Mouse (Mus musculus) cortical plate, adult 2 months (tissue): ENCODE measurements around the gene Ak5. TPM values are rescaled to one million over a fixed set of nuclear protein-coding genes. Genes with fewer than 3 reads are reported as not detected.
"Not testable (repeated sequence)": the region's sequence is repeated elsewhere in the genome, so short reads cannot be mapped to it uniquely, and the experiment has no call there.

Experiments
- H3K27ac ChIP-seq: fragments of 200-500 bp; 2 replicates; pipeline ENCODE4 v1.5.1; 2012; ENCODE audit warnings: low read length, control low read depth, inconsistent platforms; ENCODE audit not compliant: insufficient read depth
- H3K4me1 ChIP-seq: fragments of 200-500 bp; 2 replicates; pipeline ENCODE4 v1.6.1; 2011; ENCODE audit warnings: low read length; ENCODE audit not compliant: control insufficient read depth, insufficient read depth
- H3K4me3 ChIP-seq: fragments of 200-500 bp; 2 replicates; pipeline ENCODE4 v1.5.1; 2011; ENCODE audit warnings: mild to moderate bottlenecking, low read length, control low read depth; ENCODE audit not compliant: insufficient read depth
- CTCF ChIP-seq: fragments of 200-500 bp; IDR thresholded peaks from 2 replicates; pipeline ENCODE4 v1.5.1; 2011; ENCODE audit warnings: mild to moderate bottlenecking, control low read depth, low read length; ENCODE audit not compliant: insufficient read depth; ENCODE audit errors: extremely low read depth
- POLR2A ChIP-seq: fragments of 200-500 bp; IDR thresholded peaks from 2 replicates; pipeline ENCODE4 v1.6.1; 2011; ENCODE audit warnings: mild to moderate bottlenecking, low read length, control low read depth; ENCODE audit not compliant: insufficient read depth; ENCODE audit errors: extremely low read depth
- polyA plus RNA-seq: library from polyadenylated mRNA; depleted of rRNA; stranded (reverse); fragments of >200 nt; gene quantifications from 2 replicates; pipeline ENCODE4 v1.2.3, GENCODE M21; 2012; rRNA removed

Gene Ak5
- polyA plus RNA-seq: 53.8 and 59.7 TPM in 2 replicates

DNA sequence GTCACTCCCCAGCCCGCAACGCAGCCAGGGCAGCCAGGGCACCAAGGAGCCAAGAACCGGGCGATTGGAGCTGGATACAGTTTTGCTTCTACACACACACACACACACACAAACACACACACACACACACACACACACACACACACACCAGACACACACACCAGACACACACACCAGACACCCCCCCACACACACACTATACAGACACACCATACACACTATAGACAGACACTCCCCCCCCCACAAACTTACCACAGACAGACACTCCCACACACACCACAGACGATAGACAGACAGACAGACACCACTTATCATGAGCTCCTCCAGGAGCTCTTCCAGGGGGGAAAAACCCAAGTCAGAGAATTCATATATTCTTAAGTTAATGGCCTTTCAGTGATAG, at the start of gene Ak5:
TSS of gene Ak5 (minus strand) at position 122 of the 400 bp plus-strand sequence.
- TF ChIP-seq POLR2A: no peak
- no peak for TF ChIP-seq CTCF
- H3K4me1 ChIP-seq: 0 out of 2 replicates have a peak, but pooled peaks cover 1% of the 10 kb centered on the region
- H3K27ac ChIP-seq: peak within 1 kb of the TSS; percentile 83
- peak within 1 kb of the TSS; percentile 96 for H3K4me3 ChIP-seq

DNA sequence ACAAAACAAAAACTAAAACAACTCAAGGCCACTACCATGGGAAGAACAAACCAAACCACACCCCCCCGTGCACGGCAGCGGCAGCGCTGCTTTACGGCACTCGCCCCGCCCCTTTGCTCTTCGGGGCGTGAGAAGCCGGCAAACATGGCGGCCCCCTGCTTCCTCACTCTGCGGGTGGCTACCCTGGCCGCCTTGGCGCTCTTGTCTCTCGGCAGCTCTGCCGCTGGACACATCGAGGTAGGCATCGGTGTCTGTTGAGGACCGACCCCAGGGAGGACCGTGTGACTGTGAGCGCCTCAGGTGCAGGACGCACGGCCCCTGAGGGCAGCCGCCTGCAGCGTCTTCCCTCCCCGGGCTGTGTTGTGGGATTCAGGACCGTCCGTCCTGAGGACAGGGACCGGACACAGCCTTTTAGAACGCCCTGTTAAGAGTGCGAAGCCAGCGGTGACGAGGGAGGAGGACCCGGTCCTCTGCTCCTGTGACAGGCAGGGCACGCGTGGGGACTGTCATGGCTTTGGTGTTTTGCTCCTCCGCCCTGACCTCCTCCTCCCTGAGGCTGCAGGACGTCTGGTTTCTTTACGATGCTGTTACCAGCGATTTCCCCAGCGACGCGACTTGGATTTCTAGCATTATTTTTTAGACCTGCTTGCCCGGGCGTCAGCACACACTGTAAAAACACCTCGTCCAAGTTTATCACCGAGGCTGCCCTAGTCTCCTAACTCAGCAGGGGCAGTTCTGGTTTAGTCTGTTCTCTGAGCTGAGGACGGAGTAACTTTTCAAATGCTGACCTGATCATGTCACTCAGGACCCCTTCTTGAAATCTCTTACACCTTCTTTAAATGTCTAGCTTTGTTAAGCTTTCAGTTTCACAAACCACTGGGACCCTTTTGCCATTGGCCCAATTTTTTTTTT, 46.1 kb upstream of the Ak5 start, which contains the start of gene Pigk:
TSS of gene Pigk (plus strand) at position 110 of the 912 bp plus-strand sequence.
- no peak within 1 kb of the TSS for H3K27ac ChIP-seq
- peak; percentile 68 for TF ChIP-seq POLR2A
- TF ChIP-seq CTCF: no peak
- peaks cover 2% of the 10 kb centered on the region; the same call in 1 of the 2 replicates for H3K4me1 ChIP-seq
- peak within 1 kb of the TSS; percentile 94 for H3K4me3 ChIP-seq

DNA sequence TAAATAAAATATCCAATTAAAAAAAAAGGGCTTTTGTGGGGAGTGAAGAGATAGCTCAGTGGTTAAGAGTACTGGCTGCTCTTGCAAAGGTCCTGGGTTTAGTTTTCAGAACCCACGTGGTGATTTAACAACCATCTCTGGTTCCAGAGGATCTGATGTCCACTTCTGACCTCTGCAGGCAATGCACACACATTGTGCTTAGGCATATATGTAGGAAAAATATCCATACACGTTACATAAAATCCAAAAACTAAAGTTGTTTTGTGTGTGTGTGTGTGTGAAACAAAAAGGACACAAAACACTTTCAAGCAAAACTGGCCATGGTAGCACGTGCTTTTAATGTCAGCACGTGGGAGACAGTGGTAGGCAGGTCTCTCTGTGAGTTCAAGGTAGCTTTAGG, 44.8 kb upstream of the Ak5 start:
- no peak overlapping the region for H3K4me3 ChIP-seq
- TF ChIP-seq CTCF (no peak), POLR2A (no peak)
- H3K27ac ChIP-seq: no peak overlapping the region
- peaks cover 2% of the 10 kb centered on the region; the same call in 1 of the 2 replicates for H3K4me1 ChIP-seq

DNA sequence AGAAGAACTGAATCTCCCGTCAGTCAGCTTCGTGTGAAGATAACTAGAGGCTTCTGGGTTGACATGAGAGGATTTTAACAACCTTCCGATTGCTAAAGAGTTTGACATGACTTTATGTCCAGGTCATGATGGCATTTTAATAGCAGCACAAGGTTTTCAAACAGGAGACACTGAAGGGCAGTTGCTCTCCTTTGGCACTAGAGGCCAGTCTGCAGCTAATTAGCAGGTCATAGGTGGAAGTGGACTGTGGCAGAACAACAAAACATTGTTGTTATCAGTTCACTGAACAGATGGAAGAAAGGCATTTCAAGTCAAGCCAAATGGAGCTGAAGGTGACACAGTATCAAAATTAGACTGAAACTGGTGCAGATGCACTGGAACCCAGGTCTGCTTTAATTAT, 41.8 kb upstream of the Ak5 start:
- no peak overlapping the region for H3K4me3 ChIP-seq
- TF ChIP-seq POLR2A (no peak), CTCF (no peak)
- no peak overlapping the region for H3K27ac ChIP-seq
- H3K4me1 ChIP-seq: peaks cover 1% of the 10 kb centered on the region; the same call in 1 of the 2 replicates

DNA sequence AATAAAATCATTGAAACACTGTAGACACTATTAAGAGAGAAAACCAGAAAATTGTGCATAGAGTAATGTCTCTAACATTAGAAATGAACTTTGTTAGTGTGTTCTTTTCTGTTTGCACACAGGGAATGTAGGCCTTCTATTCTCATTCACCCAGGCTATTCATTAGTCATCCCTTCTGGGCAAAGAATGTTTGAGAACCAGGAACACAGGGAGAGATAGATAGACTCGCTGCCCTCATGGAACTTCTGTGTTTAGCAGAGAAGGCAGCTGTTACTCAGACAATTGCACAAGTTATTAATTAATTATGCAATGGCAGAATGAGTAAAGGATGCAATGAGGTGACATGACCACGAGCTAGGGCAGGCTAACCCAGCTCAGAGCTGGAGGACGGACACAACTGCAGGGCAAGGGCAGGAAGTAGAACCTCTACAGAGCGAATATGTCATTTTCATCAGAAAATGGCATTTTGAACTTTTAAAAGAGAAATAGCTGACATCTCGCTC, 39.2 kb upstream of the Ak5 start:
- Histone ChIP-seq H3K4me1 (no peaks in the 10 kb centered on the region), H3K4me3 (no peak overlapping the region), H3K27ac (no peak overlapping the region)
- no peak for TF ChIP-seq POLR2A
- TF ChIP-seq CTCF: no peak

DNA sequence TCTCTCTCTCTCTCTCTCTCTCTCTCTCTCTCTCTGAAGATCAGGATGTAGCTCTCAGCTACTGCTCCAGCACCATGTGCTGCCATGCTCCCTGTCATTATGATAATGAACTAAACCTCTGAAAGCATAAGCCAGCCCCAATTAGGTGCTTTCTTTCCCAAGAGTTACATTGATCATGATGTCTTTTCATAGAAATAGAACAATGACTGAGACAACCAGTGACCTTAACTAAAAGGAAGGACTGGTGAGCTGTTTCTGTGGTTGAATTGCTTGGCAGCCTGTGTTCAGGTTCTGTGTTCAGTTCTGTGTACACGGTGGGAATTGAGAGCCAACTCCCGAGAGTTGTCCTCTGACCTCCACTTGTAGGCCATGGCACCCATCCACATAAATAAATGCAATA, 38.7 kb upstream of the Ak5 start:
- no peak overlapping the region for H3K4me3 ChIP-seq

DNA sequence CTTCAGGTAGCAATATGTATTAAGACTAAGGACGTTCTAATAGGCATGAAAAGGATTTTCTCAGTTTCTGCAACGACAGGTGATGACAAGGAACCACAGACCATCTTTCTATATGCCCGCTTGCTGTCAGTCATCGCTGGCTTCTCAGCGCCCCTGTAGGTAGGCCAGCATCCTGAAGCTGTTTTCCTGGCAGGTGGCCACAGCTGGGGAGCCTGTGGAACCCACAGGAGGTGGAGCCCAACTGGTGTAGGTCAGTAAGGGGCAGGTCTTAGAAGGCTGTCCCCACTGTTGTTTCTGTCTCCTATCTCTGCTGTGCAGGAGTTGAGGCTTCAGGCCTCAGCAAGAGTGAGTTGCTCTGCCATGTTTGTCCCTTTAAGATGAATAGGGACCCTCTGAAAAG, 37.7 kb upstream of the Ak5 start:
- Histone ChIP-seq H3K27ac (no peak overlapping the region), H3K4me1 (no peaks in the 10 kb centered on the region), H3K4me3 (no peak overlapping the region)
- TF ChIP-seq POLR2A (no peak), CTCF (no peak)

More for the DNA sequence above, 38.7 kb upstream of the Ak5 start:
- TF ChIP-seq CTCF: no peak
- no peak for TF ChIP-seq POLR2A
- Histone ChIP-seq H3K27ac (no peak overlapping the region), H3K4me1 (no peaks in the 10 kb centered on the region)

DNA sequence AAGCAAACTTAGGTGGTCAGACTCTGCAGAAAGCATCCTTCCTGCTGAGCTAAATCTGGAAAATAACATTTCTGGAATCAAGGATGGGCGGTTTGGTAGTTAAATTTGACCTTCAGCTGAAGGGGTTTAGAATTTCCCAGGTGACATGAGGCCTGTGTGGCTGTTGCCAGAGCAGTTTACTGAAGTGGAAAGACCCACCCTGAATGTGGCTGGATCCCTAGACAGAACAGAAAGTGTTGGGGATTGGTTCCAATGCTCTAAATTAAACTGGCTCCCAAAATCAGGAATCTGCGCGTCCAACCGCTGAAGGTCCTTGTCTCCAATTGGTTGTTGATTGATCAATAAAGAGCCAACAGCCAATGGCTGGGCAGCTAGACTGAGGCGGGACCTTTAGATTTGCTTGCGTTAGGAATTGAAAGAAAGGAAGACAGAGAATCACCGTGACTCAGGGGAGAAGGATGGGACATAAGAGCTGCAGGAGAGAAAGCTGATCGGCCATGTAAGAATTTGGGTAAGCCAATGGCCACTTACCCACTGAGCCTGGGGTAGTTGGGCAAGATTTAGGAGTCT, 34.2 kb upstream of the Ak5 start:
- TF ChIP-seq POLR2A (no peak), CTCF (no peak)
- Histone ChIP-seq H3K27ac (no peak overlapping the region), H3K4me1 (no peaks in the 10 kb centered on the region), H3K4me3 (0 out of 2 replicates have a peak overlapping the region, but pooled peaks have one; percentile 22)

DNA sequence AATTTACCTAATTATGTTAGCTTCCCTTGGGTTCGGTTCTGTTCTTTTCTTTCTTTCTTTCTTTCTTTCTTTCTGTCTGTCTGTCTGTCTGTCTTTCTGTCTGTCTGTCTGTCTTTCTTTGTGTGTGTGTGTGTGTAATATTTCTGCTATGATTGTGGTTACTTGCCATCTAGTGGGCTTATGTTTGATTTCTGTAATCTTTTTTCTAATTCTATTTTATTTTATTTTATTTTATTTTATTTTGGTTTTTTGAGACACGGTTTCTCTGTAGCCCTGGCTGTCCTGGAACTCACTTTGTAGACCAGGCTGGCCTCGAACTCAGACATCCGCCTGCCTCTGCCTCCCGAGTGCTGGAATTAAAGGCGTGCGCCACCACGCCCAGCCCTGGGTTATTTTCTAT, 33.4 kb upstream of the Ak5 start:
- not testable (repeated sequence) for H3K27ac ChIP-seq, H3K4me1 ChIP-seq, H3K4me3 ChIP-seq

DNA sequence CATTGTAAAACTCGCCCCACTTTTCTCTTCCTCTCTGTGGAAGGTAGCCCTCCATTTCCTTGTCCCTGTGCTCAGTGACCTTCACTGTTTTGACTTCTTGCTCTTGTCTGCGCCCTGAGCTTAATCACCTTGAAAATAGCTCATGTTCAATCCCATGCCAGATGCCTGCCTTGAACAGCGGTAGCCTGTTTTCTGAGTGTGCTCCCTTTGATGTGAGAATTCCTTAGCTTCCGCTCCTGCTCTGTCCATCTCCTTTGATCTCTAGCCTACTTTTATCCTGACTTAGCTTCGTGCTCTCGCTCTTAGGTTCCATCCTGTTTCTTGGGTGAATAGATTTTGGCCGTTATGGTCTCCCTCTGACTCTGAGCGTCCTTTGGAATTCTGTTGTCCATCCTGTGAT, 31.1 kb upstream of the Ak5 start:
- H3K4me3 ChIP-seq: no peak overlapping the region
- no peak for TF ChIP-seq CTCF
- no peak for TF ChIP-seq POLR2A
- H3K27ac ChIP-seq: no peak overlapping the region
- no peaks in the 10 kb centered on the region for H3K4me1 ChIP-seq
